Mouse (Mus musculus) right cerebral cortex, adult 18-20 months (tissue): Measurements from ENCODE around the gene Neil3.
A peak's percentile ranks its signal among the peaks of the same experiment; 100 is the strongest.
"Not testable (repeated sequence)": the region's sequence is repeated elsewhere in the genome, so short reads cannot be mapped to it uniquely, and the experiment has no call there.

ENCODE experiments used
- DNase-seq: peaks from one replicate; pipeline ENCODE4 v3.0.0; 2022; ENCODE audit warnings: mixed read lengths

Gene Neil3

GRCm38 (mm10) chr8:53638495-53639171, at the start of gene Neil3:
Gene Neil3 (minus strand): TSS chr8:53639065.
- DNase-seq, result peak; percentile 12

- peak; percentile 68 for DNase-seq
Measured at GRCm38 (mm10) chr8:53680846-53681245, 42.0 kb upstream of the Neil3 start.

GRCm38 (mm10) chr8:53663946-53664345, 25.1 kb upstream of the Neil3 start:
- peak; percentile 42 for DNase-seq

DNA sequence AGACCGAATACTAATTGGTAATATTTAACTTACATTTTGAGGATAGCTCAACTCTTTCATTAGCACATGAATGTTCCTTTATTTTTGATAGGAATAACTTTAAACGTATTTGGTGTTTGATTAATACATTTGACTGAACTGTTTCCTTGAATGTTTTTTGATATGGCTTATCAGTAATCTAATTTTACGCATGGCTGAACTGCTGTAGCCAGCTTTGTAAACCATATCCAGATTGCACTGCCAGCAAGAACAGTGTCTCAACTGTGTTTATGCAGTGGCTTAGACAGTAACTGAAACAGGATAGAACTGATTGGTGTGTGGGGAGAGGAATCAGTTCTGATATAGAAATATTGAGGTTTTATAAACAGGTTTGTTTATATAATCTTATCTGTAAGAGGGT, 22.6 kb upstream of the Neil3 start:
- no peak for DNase-seq

GRCm38 (mm10) chr8:53630618-53631017, 8.2 kb downstream of the Neil3 start:
- no peak for DNase-seq

DNA sequence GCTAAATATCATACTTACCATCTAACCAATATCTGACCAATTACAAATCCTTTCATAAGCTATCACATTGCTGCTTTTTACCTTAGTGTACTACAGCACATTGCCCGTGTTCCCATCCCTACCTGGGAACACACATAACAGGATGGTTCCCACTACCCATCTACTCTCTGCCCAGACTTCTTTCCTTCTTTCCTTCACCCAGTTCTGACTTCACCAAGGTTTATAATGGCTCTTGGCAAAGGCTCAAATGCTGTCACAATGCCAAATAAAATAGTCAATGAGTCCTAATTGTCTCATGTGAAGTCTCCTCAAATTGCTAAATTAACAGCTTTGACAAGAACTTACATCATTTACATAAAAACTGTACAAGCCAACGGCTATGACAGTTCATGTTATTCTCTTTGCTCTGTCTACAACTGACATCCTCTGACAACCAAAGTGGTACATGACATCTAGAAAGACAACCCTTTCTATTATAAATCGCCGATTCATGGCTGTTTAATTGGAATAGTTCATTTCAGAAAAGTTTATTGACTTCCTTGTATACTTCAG, 9.9 kb downstream of the Neil3 start:
- no peak for DNase-seq

DNA sequence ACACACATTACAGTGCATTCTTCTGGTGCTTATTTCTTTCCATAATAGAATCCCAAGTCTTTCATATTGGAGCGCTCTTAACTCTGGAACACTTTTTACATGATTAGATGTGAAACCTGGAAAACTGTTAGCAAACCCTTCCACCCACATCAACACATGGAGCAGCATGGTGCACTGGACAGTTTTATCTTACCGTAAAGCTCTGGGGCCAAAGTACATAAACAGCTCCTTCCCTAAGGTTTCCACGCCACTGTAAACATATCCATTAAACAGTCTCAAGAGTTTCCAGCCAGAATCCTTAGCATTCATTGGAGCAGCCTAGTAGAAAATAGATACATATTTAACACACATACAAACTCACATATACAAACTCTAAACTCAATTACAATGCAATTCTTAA, 15.4 kb downstream of the Neil3 start:
- DNase-seq, result no peak

GRCm38 (mm10) chr8:53619196-53619595, 19.7 kb downstream of the Neil3 start:
- DNase-seq, result no peak

GRCm38 (mm10) chr8:53614288-53614646, 24.6 kb downstream of the Neil3 start:
- DNase-seq, result no peak

DNA sequence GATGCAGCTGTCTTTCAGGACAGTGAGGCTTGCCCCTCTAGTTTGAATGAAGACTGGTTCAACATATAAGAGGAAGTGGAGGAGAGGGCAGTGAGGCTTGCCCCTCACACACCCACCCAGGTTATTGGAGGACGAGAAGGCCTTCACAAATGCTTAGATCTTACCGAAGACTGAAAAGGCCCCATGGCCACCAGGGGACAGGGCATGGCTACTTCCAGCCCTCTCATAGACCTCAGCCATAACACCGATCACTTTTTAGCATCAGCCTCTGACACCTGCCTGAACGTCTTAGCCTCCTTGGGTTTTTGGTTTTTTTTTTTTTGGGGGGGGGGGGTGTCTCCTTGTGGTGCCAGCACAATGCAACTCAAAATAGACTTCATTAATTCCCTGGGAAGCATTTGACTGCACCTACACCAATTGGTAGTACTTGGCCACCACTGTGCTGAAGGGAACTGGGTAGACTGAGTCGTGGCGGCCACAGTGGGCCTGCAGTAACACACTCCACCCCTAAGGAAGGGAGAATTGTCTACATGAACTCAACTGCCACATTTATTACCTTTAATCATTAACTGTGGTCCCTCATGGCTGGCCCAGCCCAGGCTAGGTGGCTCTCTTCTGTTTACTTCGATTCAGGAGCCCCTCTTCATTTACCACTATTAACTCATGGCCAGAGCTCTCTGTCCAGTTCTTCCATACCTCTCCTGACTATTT, 25.1 kb downstream of the Neil3 start:
- no peak for DNase-seq

- DNase-seq, result no peak
Measured at GRCm38 (mm10) chr8:53612297-53612696, 26.6 kb downstream of the Neil3 start.

DNA sequence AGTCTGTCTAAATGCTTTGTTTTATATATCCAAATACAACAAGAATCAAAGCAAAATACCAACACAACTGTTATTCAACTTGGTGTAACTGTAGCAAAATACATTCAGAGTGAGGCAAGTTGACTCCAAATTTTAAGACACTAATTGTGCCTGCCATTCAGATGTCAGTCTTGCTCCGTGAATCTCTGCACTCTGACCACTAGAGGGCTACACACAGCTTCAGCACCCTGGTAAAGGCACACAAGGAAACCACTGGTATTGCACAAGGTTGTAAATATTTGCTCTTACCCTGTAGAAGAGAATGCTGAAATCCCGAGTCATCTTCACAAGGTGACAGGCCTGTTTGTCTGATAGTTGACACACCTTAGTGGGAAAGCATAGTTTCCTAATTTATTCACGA, 31.8 kb downstream of the Neil3 start:
- DNase-seq, result peak; percentile 17

DNA sequence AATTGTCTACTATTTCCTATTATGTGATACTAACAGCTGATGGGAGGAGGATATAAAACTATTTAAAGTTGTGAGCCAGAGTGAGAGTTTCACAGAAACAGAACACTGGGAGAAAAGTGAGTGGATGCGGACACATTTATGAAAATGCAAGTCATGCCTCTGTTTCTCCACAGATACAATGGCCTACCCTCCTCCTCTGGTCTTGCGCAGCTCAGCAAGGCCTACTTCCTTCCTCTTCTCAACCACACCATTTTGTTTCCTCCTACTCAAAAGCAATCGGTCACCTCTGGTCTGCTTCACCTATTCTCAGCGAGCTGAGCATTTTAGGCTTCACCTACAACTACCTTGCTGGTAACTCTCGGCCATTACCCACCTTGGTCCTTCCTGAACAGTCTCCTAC, 34.0 kb downstream of the Neil3 start:
- no peak for DNase-seq

- no peak for DNase-seq
Measured at GRCm38 (mm10) chr8:53603672-53604071, 35.2 kb downstream of the Neil3 start.

- no peak for DNase-seq
Measured at GRCm38 (mm10) chr8:53600826-53601225, 38.0 kb downstream of the Neil3 start.

DNA sequence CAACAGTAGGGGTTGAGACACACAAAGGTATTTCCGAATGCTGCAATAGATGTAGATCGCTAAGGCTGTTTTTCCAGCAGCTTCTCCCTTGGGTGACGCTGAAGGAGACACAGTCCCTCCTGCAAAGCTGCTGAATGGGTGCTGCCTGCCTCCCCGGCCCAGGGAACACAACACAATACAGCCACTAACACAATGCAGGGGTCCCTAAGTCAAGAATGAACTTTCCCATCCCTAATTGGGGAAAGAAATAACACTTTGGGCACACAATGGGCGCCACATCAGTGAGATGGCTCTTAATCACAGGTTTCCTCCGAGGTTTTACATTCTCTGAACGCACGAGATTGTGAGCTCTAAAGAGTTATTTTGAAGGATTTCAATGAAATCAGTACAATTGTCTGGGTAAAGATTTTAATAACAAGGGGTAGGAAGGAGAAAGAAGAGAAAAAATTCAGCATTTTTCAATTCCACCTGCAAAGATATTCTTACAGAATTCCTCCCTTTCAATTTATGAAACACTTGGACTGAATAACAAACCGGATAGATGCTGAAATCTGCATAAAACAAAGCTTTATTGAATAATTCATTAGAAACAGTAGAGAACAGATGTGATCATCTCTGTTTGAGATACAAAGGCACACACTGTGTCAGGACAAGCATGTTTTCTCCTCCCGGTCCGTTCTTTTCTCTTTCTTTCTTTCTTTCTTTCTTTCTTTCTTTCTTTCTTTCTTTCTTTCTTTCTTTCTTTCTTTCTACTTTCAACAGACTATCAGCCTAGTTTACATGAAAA, 38.6 kb downstream of the Neil3 start:
- DNase-seq, result no peak

DNA sequence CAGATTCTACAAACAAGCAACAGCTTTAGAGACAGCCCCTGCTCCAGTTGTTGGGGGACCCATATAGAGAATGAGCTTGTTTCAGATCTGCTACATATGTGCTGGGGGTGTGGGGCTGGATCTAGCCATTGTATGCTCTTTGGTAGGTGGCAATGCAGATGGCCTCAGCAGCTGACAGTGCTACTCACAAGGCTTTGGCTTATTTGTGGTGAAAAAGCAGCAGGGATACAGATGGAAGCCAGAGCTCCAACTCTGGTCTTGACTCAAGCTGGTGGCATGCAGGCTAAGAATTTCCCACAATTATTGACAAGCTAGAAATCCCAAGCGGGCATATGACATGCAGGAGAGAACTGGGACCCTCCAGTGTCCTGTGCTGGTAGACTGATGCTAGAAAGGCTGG, 40.8 kb downstream of the Neil3 start:
- no peak for DNase-seq

DNA sequence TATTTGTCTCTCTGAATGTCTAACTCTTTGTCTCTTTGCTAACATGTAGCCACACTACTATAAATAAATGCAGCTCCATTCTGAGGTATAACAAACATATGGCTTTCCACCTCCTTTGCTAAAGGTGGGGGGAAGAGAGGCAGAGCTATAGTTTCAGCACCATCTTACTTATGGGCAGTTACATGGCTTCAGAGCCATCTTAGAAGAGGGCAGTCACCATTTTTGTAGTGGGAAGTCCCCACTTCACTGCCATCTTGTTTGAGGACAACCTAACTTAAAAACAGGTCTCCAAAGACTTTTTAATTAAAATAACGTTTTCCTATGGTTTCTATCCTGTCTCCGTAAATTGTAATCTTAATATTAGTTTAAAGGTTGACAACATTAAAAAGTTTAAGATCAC, 47.1 kb downstream of the Neil3 start:
- DNase-seq, result no peak

DNA sequence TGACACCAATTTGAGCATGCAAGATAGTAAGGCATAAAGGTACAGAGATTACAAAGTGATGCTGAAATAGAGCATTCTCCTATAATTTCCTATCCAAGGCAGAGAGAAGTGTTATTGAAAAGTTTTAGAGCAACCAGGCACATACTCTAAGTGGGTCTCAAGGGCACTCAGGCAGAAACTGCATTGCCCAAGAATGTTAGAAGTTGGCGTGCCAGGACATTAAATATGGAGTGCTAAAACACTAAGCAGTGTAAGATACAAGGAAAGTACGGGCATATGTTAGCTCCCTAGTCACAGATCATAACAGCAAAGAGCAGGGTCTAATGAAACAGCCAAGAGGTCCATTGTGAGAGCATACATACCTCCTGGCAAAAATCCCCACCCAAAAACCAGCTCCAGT, 65.3 kb downstream of the Neil3 start:
- no peak for DNase-seq

DNA sequence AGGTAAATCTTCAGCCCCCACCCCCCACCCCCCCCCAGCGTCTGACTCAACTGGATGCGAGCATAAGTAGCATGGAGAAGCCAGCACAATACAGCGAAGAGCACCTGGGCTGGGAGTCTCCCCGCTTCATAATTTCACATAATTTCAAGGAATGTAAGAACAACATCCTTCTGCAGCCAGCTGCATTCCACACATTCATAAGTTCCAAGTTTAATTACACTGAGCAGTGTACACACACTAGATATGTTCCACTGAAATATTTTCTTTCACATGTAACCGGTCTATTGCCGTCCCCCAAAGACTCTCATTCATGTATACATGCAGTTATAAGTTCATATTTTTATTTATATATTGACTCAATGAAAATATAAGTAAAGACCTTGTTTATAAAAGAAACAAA, 72.6 kb downstream of the Neil3 start:
- DNase-seq, result no peak

- DNase-seq, result no peak
Measured at GRCm38 (mm10) chr8:53562441-53563040, 76.3 kb downstream of the Neil3 start.

GRCm38 (mm10) chr8:53539585-53539984, 99.3 kb downstream of the Neil3 start:
- DNase-seq, result no peak

- DNase-seq, result not testable (repeated sequence)
Measured at GRCm38 (mm10) chr8:53538049-53538448, 100.8 kb downstream of the Neil3 start.
